7 mouse cellular contexts compared by ENCODE assay signal in genomic region chr8:3621199-3621970, GRCm38 (mm10). TPM values are rescaled to one million over a fixed set of nuclear protein-coding genes. Genes with fewer than 3 reads are reported as not detected.
DNase-seq lines count a peak whose midpoint lies in the region; ATAC-seq lines count a peak whose summit lies in the region.

Gene Xab2 (minus strand): TSS chr8:3621316.
Gene Pet100 (plus strand): TSS chr8:3621548.

- peak; percentile 98 for DNase-seq in adrenal gland, postnatal 14 days
- DNase-seq in embryonic facial prominence, embryonic 11.5 days (ENCODE audit: low spot score) = peak; percentile 100
- DNase-seq in kidney, adult 11 months = peak; percentile 100
- DNase-seq in limb, embryonic 10.5 days (ENCODE audit: low spot score) = peak; percentile 100
- DNase-seq in spleen, adult 12 weeks (ENCODE audit: low spot score) = peak; percentile 99

- under 1% methylated on average over 37 of the region's 37 CpGs for WGBS in embryonic facial prominence, embryonic 11.5 days
- under 1% methylated on average over 37 of the region's 37 CpGs for WGBS in limb, embryonic 10.5 days
- WGBS in midbrain, embryonic 13.5 days = under 1% methylated on average over 37 of the region's 37 CpGs

- H3K4me1 ChIP-seq in embryonic facial prominence, embryonic 11.5 days (ENCODE audit: control insufficient read depth, insufficient read depth, low read length) = no peaks in the 10 kb centered on the region
- peaks cover 15% of the 10 kb centered on the region for H3K4me1 ChIP-seq in limb, embryonic 10.5 days
- peaks cover 22% of the 10 kb centered on the region for H3K4me1 ChIP-seq in midbrain, embryonic 13.5 days (replicated peaks)

- peak within 1 kb of the TSS; percentile 76 for H3K4me2 ChIP-seq in embryonic facial prominence, embryonic 11.5 days (ENCODE audit: low read depth, low read length)
- peak within 1 kb of the TSS; percentile 89 for H3K4me2 ChIP-seq in midbrain, embryonic 13.5 days (replicated peaks)

- peak; percentile 97 for ATAC-seq in embryonic facial prominence, embryonic 11.5 days (replicated peaks; ENCODE audit: insufficient number of reproducible peaks, low FRiP score, low TSS enrichment, low read depth)
- peak; percentile 95 for ATAC-seq in granulocyte monocyte progenitor cell, adult 5-6 weeks (replicated peaks; ENCODE audit: poor library complexity, severe bottlenecking)
- ATAC-seq in midbrain, embryonic 13.5 days = peak; percentile 97

- no peaks in the 10 kb centered on the region for H3K27me3 ChIP-seq in embryonic facial prominence, embryonic 11.5 days (ENCODE audit: control insufficient read depth, insufficient read depth, low read length)
- no peaks in the 10 kb centered on the region for H3K27me3 ChIP-seq in limb, embryonic 10.5 days (ENCODE audit: low read depth, poor library complexity, severe bottlenecking)
- no peaks in the 10 kb centered on the region for H3K27me3 ChIP-seq in midbrain, embryonic 13.5 days

- peak within 1 kb of the TSS; percentile 84 for H3K4me3 ChIP-seq in embryonic facial prominence, embryonic 11.5 days (ENCODE audit: low read depth, low read length)
- H3K4me3 ChIP-seq in limb, embryonic 10.5 days = peak within 1 kb of the TSS; percentile 81
- peak within 1 kb of the TSS; percentile 90 for H3K4me3 ChIP-seq in midbrain, embryonic 13.5 days (replicated peaks)

- no peaks in the 10 kb centered on the region; the same call in 1 of the 2 replicates for H3K36me3 ChIP-seq in embryonic facial prominence, embryonic 11.5 days (replicated peaks; ENCODE audit: control insufficient read depth, insufficient read depth, low read depth, low read length)
- peaks cover 23% of the 10 kb centered on the region for H3K36me3 ChIP-seq in limb, embryonic 10.5 days
- H3K36me3 ChIP-seq in midbrain, embryonic 13.5 days = peaks cover 23% of the 10 kb centered on the region

- no peaks in the 10 kb centered on the region for H3K9me3 ChIP-seq in embryonic facial prominence, embryonic 11.5 days (replicated peaks; ENCODE audit: control insufficient read depth, low read length)
- H3K9me3 ChIP-seq in limb, embryonic 10.5 days (replicated peaks) = no peaks in the 10 kb centered on the region
- no peaks in the 10 kb centered on the region for H3K9me3 ChIP-seq in midbrain, embryonic 13.5 days

- no peak within 1 kb of the TSS for H3K27ac ChIP-seq in embryonic facial prominence, embryonic 11.5 days (replicated peaks; ENCODE audit: low read depth, low read length)
- H3K27ac ChIP-seq in limb, embryonic 10.5 days = peak within 1 kb of the TSS; percentile 79
- no peak within 1 kb of the TSS for H3K27ac ChIP-seq in midbrain, embryonic 13.5 days

- peak within 1 kb of the TSS; percentile 63 for H3K9ac ChIP-seq in embryonic facial prominence, embryonic 11.5 days (replicated peaks; ENCODE audit: low read length)
- peak within 1 kb of the TSS; percentile 81 for H3K9ac ChIP-seq in midbrain, embryonic 13.5 days (replicated peaks)

RNA-seq across cellular contexts. Expression of gene Xab2, which starts in this region (rescaled TPM):
- 31.5 and 38.2 TPM in 2 replicates for total RNA-seq in adrenal gland, postnatal 14 days (2021)
- polyA plus RNA-seq in embryonic facial prominence, embryonic 11.5 days (2014; fragmentation: Nextera tagmentation; extraction: Ambion mirVana) = 61.4 and 61.6 TPM in 2 replicates
- total RNA-seq in granulocyte monocyte progenitor cell, adult 5-6 weeks (2014; fragmentation: Nextera tagmentation) = 33.1 and 35.2 TPM in 2 replicates
- total RNA-seq in granulocyte monocyte progenitor cell, adult 5-6 weeks (2017) = 44.9 and 51.3 TPM in 2 replicates
- 76.0 and 78.7 TPM in 2 replicates for polyA plus RNA-seq in limb, embryonic 10.5 days (2016; fragmentation: Nextera tagmentation; extraction: Ambion mirVana)
- polyA plus RNA-seq in midbrain, embryonic 13.5 days (2015; fragmentation: Nextera tagmentation; extraction: Ambion mirVana) = 58.6 and 63.2 TPM in 2 replicates

RNA-seq across cellular contexts. Expression of gene Pet100, which starts in this region (rescaled TPM):
- 121 TPM in 2 replicates for total RNA-seq in adrenal gland, postnatal 14 days (2021)
- 73.5 and 84.1 TPM in 2 replicates for polyA plus RNA-seq in embryonic facial prominence, embryonic 11.5 days (2014; fragmentation: Nextera tagmentation; extraction: Ambion mirVana)
- total RNA-seq in granulocyte monocyte progenitor cell, adult 5-6 weeks (2014; fragmentation: Nextera tagmentation) = 118 and 132 TPM in 2 replicates
- 141 and 273 TPM in 2 replicates for total RNA-seq in granulocyte monocyte progenitor cell, adult 5-6 weeks (2017)
- polyA plus RNA-seq in limb, embryonic 10.5 days (2016; fragmentation: Nextera tagmentation; extraction: Ambion mirVana) = 92.1 and 92.9 TPM in 2 replicates
- 117 and 119 TPM in 2 replicates for polyA plus RNA-seq in midbrain, embryonic 13.5 days (2015; fragmentation: Nextera tagmentation; extraction: Ambion mirVana)
